24 mouse cellular contexts compared by ENCODE assay signal in genomic region chr12:15970262-15970661, GRCm38 (mm10).
DNase-seq lines count a peak whose midpoint lies in the region; ATAC-seq and TF ChIP-seq lines count a peak whose summit lies in the region.
"Had no signal": no experiment of that assay in that cellular context is flagged by ENCODE, and none has a peak within 500 bp of the region (broad histone marks: within the 10 kb centered on the region; RNA-seq: fewer than 3 reads in every experiment).

No protein-coding gene starts in this region.

- TF ChIP-seq POLR2A in limb, embryonic 14.5 days (IDR thresholded peaks at IDR 0.05; ENCODE audit: borderline replicate concordance, extremely low read depth, insufficient read depth, insufficient read length): no peak

- no peak overlapping the region for H3K27ac ChIP-seq in limb, embryonic 14.5 days (replicated peaks; ENCODE audit: low read depth, low read length)
- H3K27ac ChIP-seq in limb, embryonic 10.5 days: no peak overlapping the region
- H3K27ac ChIP-seq in liver, embryonic 12.5 days: no peak overlapping the region
- H3K27ac ChIP-seq in midbrain, embryonic 15.5 days: no peak overlapping the region
- H3K27ac ChIP-seq: embryonic facial prominence, embryonic 12.5 days; hindbrain, embryonic 14.5 days; intestine, embryonic 15.5 days; layer of hippocampus, adult 2 months; limb, embryonic 13.5 days; liver, embryonic 14.5 days; midbrain, embryonic 12.5 days had no signal

- 37% methylated on average over 2 of the region's 2 CpGs for WGBS in limb, embryonic 14.5 days
- WGBS in limb, embryonic 10.5 days: 86% methylated on average over 2 of the region's 2 CpGs
- 64% methylated on average over 2 of the region's 2 CpGs for WGBS in liver, embryonic 12.5 days (ENCODE audit: insufficient replicate concordance)
- 77% methylated on average over 2 of the region's 2 CpGs for WGBS in midbrain, embryonic 15.5 days

- H3K4me1 ChIP-seq in limb, embryonic 14.5 days (ENCODE audit: control insufficient read depth, insufficient read depth, low read length): no peaks in the 10 kb centered on the region
- no peaks in the 10 kb centered on the region for H3K4me1 ChIP-seq in limb, embryonic 10.5 days
- no peaks in the 10 kb centered on the region for H3K4me1 ChIP-seq in liver, embryonic 12.5 days
- H3K4me1 ChIP-seq in midbrain, embryonic 15.5 days: no peaks in the 10 kb centered on the region
- H3K4me1 ChIP-seq: embryonic facial prominence, embryonic 12.5 days; intestine, embryonic 15.5 days; midbrain, embryonic 12.5 days had no signal

- no peak overlapping the region for H3K4me3 ChIP-seq in limb, embryonic 14.5 days (replicated peaks; ENCODE audit: low read length)
- H3K4me3 ChIP-seq in limb, embryonic 10.5 days: no peak overlapping the region
- H3K4me3 ChIP-seq in liver, embryonic 12.5 days: no peak overlapping the region
- H3K4me3 ChIP-seq in midbrain, embryonic 15.5 days: no peak overlapping the region
- H3K4me3 ChIP-seq: embryonic facial prominence, embryonic 12.5 days; erythroblast, embryonic 14.5 days; intestine, embryonic 15.5 days; layer of hippocampus, adult 2 months; limb, embryonic 13.5 days; midbrain, embryonic 12.5 days had no signal

- H3K36me3 ChIP-seq in limb, embryonic 14.5 days (ENCODE audit: control insufficient read depth, insufficient read depth, low read length): no peaks in the 10 kb centered on the region
- no peaks in the 10 kb centered on the region for H3K36me3 ChIP-seq in limb, embryonic 10.5 days
- H3K36me3 ChIP-seq in liver, embryonic 12.5 days: no peaks in the 10 kb centered on the region
- no peaks in the 10 kb centered on the region for H3K36me3 ChIP-seq in midbrain, embryonic 15.5 days (replicated peaks)
- H3K36me3 ChIP-seq: embryonic facial prominence, embryonic 12.5 days; intestine, embryonic 15.5 days; limb, embryonic 13.5 days; midbrain, embryonic 12.5 days had no signal

- DNase-seq in limb, embryonic 14.5 days (ENCODE audit: low spot score): peak; percentile 6
- DNase-seq in limb, embryonic 10.5 days (ENCODE audit: low spot score): no peak
- peak; percentile 38 for DNase-seq in CD4-positive, CD25-positive, alpha-beta regulatory T cell, adult 2 months (ENCODE audit: low read depth, low spot score)
- peak; percentile 24 for DNase-seq in brain, adult 2 months (ENCODE audit: low read depth, low spot score)
- DNase-seq in layer of hippocampus, adult 9-11 months: no peak
- DNase-seq: cerebellum, adult 2 months; cerebellum, postnatal 25 days; gastrocnemius, postnatal 10 days; heart, adult 18-20 months; kidney, adult 8-10 months; kidney, postnatal 10 days; lung, embryonic 14.5 days; right cerebral cortex, postnatal 25 days had no signal

- no peak overlapping the region for H3K4me2 ChIP-seq in limb, embryonic 14.5 days (replicated peaks; ENCODE audit: low read depth, low read length, severe bottlenecking)
- H3K4me2 ChIP-seq in liver, embryonic 12.5 days: no peak overlapping the region
- no peak overlapping the region for H3K4me2 ChIP-seq in midbrain, embryonic 15.5 days
- H3K4me2 ChIP-seq: embryonic facial prominence, embryonic 12.5 days; hindbrain, embryonic 14.5 days; intestine, embryonic 15.5 days; limb, embryonic 13.5 days; lung, embryonic 14.5 days; midbrain, embryonic 12.5 days had no signal

- no peak overlapping the region for H3K9ac ChIP-seq in limb, embryonic 14.5 days (ENCODE audit: low read depth, low read length, severe bottlenecking)
- H3K9ac ChIP-seq in liver, embryonic 12.5 days: no peak overlapping the region
- no peak overlapping the region for H3K9ac ChIP-seq in midbrain, embryonic 15.5 days
- H3K9ac ChIP-seq: embryonic facial prominence, embryonic 12.5 days; hindbrain, embryonic 14.5 days; intestine, embryonic 15.5 days; limb, embryonic 13.5 days; liver, embryonic 14.5 days; lung, embryonic 14.5 days; midbrain, embryonic 12.5 days had no signal

- H3K27me3 ChIP-seq in limb, embryonic 14.5 days (ENCODE audit: control insufficient read depth, insufficient read depth, low read length): no peaks in the 10 kb centered on the region
- H3K27me3 ChIP-seq in limb, embryonic 10.5 days (ENCODE audit: low read depth, poor library complexity, severe bottlenecking): no peaks in the 10 kb centered on the region
- H3K27me3 ChIP-seq in liver, embryonic 12.5 days (replicated peaks): no peaks in the 10 kb centered on the region
- no peaks in the 10 kb centered on the region for H3K27me3 ChIP-seq in midbrain, embryonic 15.5 days (replicated peaks)
- H3K27me3 ChIP-seq: embryonic facial prominence, embryonic 12.5 days; intestine, embryonic 15.5 days; limb, embryonic 13.5 days; midbrain, embryonic 12.5 days had no signal

- no peaks in the 10 kb centered on the region for H3K9me3 ChIP-seq in limb, embryonic 14.5 days (ENCODE audit: control insufficient read depth, low read length)
- no peaks in the 10 kb centered on the region for H3K9me3 ChIP-seq in limb, embryonic 10.5 days (replicated peaks)
- no peaks in the 10 kb centered on the region for H3K9me3 ChIP-seq in liver, embryonic 12.5 days (replicated peaks)
- no peaks in the 10 kb centered on the region for H3K9me3 ChIP-seq in midbrain, embryonic 15.5 days
- H3K9me3 ChIP-seq: embryonic facial prominence, embryonic 12.5 days; intestine, embryonic 15.5 days; limb, embryonic 13.5 days; midbrain, embryonic 12.5 days had no signal

- ATAC-seq in limb, embryonic 14.5 days (ENCODE audit: low FRiP score, low read depth): no peak
- ATAC-seq in liver, embryonic 12.5 days: no peak
- no peak for ATAC-seq in midbrain, embryonic 15.5 days (replicated peaks)
- ATAC-seq: forebrain, embryonic 14.5 days; intestine, embryonic 15.5 days had no signal

Comparison
In these comparisons a context has a peak if more than half of its experiments do, and no peak if none do; other contexts are left out.
1. DNase-seq: peak in limb, embryonic 14.5 days (single experiment), CD4-positive, CD25-positive, alpha-beta regulatory T cell, adult 2 months (single experiment) and brain, adult 2 months (single experiment); none in limb, embryonic 10.5 days (single experiment) and layer of hippocampus, adult 9-11 months (single experiment).